Mouse (Mus musculus) neural tube, embryonic 12.5 days (tissue): ENCODE results near the gene Ap2a2. TPM values are rescaled to one million over a fixed set of nuclear protein-coding genes. Genes with fewer than 3 reads are reported as not detected.
"Not testable (repeated sequence)": the region's sequence is repeated elsewhere in the genome, so short reads cannot be mapped to it uniquely, and the experiment has no call there.

ENCODE experiments used
- ATAC-seq: fragments of 200-750 bp; cut with Nextera tagmentation; 2 replicates; pipeline ENCODE4 v1.8.0; 2017; ENCODE audit warnings: low read depth, mild to moderate bottlenecking, moderate TSS enrichment, moderate library complexity; ENCODE audit not compliant: low FRiP score
- H3K27ac ChIP-seq: fragments of 300-500 bp; sonication (generic); 2 replicates; pipeline ENCODE4 v1.5.1; 2016
- H3K27me3 ChIP-seq: fragments of 300-500 bp; sonication (generic); replicated peaks from 2 replicates; pipeline ENCODE4 v1.6.1; 2016; ENCODE audit warnings: mild to moderate bottlenecking
- H3K36me3 ChIP-seq: fragments of 300-500 bp; sonication (generic); 2 replicates; pipeline ENCODE4 v1.6.1; 2016; ENCODE audit warnings: mild to moderate bottlenecking
- H3K4me1 ChIP-seq: fragments of 300-500 bp; sonication (generic); 2 replicates; pipeline ENCODE4 v1.6.1; 2016
- H3K4me2 ChIP-seq: fragments of 300-500 bp; sonication (generic); replicated peaks from 2 replicates; pipeline ENCODE4 v1.6.1; 2016; ENCODE audit warnings: mild to moderate bottlenecking
- H3K4me3 ChIP-seq: fragments of 300-500 bp; sonication (generic); 2 replicates; pipeline ENCODE4 v1.5.1; 2016
- H3K9ac ChIP-seq: fragments of 300-500 bp; sonication (generic); 2 replicates; pipeline ENCODE4 v1.6.1; 2016; ENCODE audit warnings: mild to moderate bottlenecking
- H3K9me3 ChIP-seq: fragments of 300-500 bp; sonication (generic); 2 replicates; pipeline ENCODE4 v1.6.1; 2016; ENCODE audit warnings: mild to moderate bottlenecking
- WGBS: fragments of 180-500 bp; shearing (Covaris S2); methylation state at CpG from one replicate; pipeline ENCODE4 v1.1.7; 2016; 5-methylcytosine and 5-hydroxymethylcytosine counted together
- polyA plus RNA-seq: library from polyadenylated mRNA; unstranded; fragments of >200 nt; fragmentation: Nextera tagmentation; extraction: Ambion mirVana; gene quantifications from 2 replicates; pipeline ENCODE4 v1.2.1, GENCODE M21; 2016

Gene Ap2a2
- polyA plus RNA-seq, 1 experiment from 2014 or later: 117 TPM

DNA sequence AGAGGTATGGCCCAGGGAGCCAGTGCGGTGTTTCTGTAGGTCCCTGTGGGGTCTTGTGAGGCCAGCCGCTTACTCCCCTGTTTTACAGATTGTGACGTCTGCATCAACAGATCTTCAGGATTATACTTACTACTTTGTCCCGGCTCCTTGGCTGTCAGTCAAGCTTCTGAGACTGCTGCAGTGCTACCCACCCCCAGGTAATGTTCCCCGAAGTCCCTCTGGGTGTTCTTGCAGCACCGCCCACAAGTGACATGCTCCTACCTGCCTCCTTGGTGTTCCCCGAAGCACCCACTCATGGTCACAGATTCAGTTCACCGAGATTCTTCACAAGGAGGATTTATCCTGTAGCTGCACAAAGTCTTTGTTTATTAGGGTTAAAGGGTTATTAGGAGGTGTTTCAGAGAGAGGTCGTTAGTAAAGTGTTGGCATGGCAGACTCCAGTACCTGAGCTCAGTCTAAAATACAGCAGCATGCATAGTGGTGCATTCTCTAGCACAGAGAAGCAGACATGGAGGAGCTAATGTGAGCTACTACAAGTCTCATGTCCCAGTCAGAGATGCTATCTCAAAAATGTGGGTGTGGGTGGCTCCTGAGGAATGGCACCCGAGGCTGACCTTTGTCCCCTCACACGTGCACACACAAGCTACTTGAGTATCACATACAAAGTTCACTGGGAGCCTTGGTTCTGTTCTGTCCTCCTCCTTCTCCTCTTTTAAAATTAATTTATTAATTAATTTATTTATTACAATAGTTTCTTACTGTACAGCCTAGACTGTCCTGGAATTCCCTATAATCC, 47.9 kb downstream of the Ap2a2 start:
- H3K9me3 ChIP-seq: no peaks in the 10 kb centered on the region
- peaks cover 71% of the 10 kb centered on the region for H3K36me3 ChIP-seq
- no peak overlapping the region for H3K27ac ChIP-seq
- H3K27me3 ChIP-seq: no peaks in the 10 kb centered on the region
- no peak for ATAC-seq
- no peak overlapping the region for H3K4me3 ChIP-seq
- H3K4me2 ChIP-seq: no peak overlapping the region
- H3K4me1 ChIP-seq: no peaks in the 10 kb centered on the region
- 91% methylated on average over 11 of the region's 11 CpGs for WGBS
- no peak overlapping the region for H3K9ac ChIP-seq

- no peak overlapping the region for H3K4me2 ChIP-seq
- no peak for ATAC-seq
- H3K9ac ChIP-seq: no peak overlapping the region
- no peaks in the 10 kb centered on the region for H3K4me1 ChIP-seq
- 88% methylated on average over 8 of the region's 8 CpGs for WGBS
- H3K27ac ChIP-seq: no peak overlapping the region
- no peaks in the 10 kb centered on the region for H3K27me3 ChIP-seq
- H3K4me3 ChIP-seq: no peak overlapping the region
- H3K36me3 ChIP-seq: peaks cover 72% of the 10 kb centered on the region
- H3K9me3 ChIP-seq: no peaks in the 10 kb centered on the region
These were observed 49.9 kb downstream of the Ap2a2 start for GRCm38 (mm10) chr7:141611711-141612370.

GRCm38 (mm10) chr7:141612371-141612760, 50.4 kb downstream of the Ap2a2 start:
- Histone ChIP-seq H3K36me3 (peaks cover 72% of the 10 kb centered on the region), H3K4me1 (no peaks in the 10 kb centered on the region), H3K4me3 (no peak overlapping the region), H3K4me2 (no peak overlapping the region), H3K9me3 (no peaks in the 10 kb centered on the region), H3K9ac (no peak overlapping the region), H3K27ac (no peak overlapping the region), H3K27me3 (no peaks in the 10 kb centered on the region)
- WGBS: 87% methylated on average over 18 of the region's 18 CpGs
- ATAC-seq: no peak

DNA sequence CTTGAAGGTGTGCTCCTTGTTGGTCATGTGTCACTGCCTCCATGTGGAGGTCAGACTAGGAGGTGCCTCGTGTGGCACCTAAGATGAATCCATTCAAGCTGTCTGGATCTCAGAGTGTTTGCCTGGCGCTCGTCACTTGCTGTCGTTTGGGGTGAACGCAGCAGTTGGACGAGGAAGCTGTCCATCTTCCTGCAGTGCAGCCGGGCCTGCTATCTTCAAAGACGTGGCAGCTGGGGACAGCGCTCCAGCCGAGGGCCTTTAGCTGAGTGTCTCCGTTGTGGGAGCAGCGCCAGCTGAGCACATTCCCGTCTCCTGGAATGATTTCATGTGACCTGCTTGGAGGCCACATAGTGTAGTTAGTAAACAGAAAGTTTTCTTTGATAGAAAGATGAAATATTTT, 50.8 kb downstream of the Ap2a2 start:
- Histone ChIP-seq H3K4me2 (no peak overlapping the region), H3K4me1 (no peaks in the 10 kb centered on the region), H3K27ac (no peak overlapping the region), H3K9me3 (no peaks in the 10 kb centered on the region), H3K36me3 (peaks cover 72% of the 10 kb centered on the region), H3K4me3 (no peak overlapping the region), H3K9ac (no peak overlapping the region), H3K27me3 (no peaks in the 10 kb centered on the region)
- 84% methylated on average over 13 of the region's 13 CpGs for WGBS
- no peak for ATAC-seq

GRCm38 (mm10) chr7:141614329-141614832, 52.4 kb downstream of the Ap2a2 start:
- Histone ChIP-seq H3K27me3 (no peaks in the 10 kb centered on the region), H3K4me1 (no peaks in the 10 kb centered on the region), H3K4me3 (no peak overlapping the region), H3K27ac (no peak overlapping the region), H3K9me3 (no peaks in the 10 kb centered on the region), H3K9ac (no peak overlapping the region), H3K36me3 (peaks cover 77% of the 10 kb centered on the region), H3K4me2 (no peak overlapping the region)
- WGBS: 90% methylated on average over 5 of the region's 5 CpGs
- no peak for ATAC-seq

- no peaks in the 10 kb centered on the region for H3K4me1 ChIP-seq
- H3K9me3 ChIP-seq: no peaks in the 10 kb centered on the region
- 81% methylated on average over 2 of the region's 2 CpGs for WGBS
- H3K9ac ChIP-seq: no peak overlapping the region
- H3K27me3 ChIP-seq: no peaks in the 10 kb centered on the region
- peaks cover 81% of the 10 kb centered on the region for H3K36me3 ChIP-seq
- no peak for ATAC-seq
- no peak overlapping the region for H3K27ac ChIP-seq
- no peak overlapping the region for H3K4me2 ChIP-seq
- H3K4me3 ChIP-seq: no peak overlapping the region
These were observed 62.2 kb downstream of the Ap2a2 start for GRCm38 (mm10) chr7:141624214-141624613.

GRCm38 (mm10) chr7:141625120-141625810, 63.3 kb downstream of the Ap2a2 start:
- H3K27ac ChIP-seq: no peak overlapping the region
- no peak overlapping the region for H3K4me3 ChIP-seq
- no peak for ATAC-seq
- 94% methylated on average over 6 of the region's 6 CpGs for WGBS
- no peaks in the 10 kb centered on the region for H3K4me1 ChIP-seq
- no peaks in the 10 kb centered on the region for H3K9me3 ChIP-seq
- H3K4me2 ChIP-seq: no peak overlapping the region
- H3K36me3 ChIP-seq: peaks cover 86% of the 10 kb centered on the region
- H3K27me3 ChIP-seq: no peaks in the 10 kb centered on the region
- no peak overlapping the region for H3K9ac ChIP-seq

GRCm38 (mm10) chr7:141628018-141628417, 66.0 kb downstream of the Ap2a2 start:
- Histone ChIP-seq H3K27me3 (no peaks in the 10 kb centered on the region), H3K9me3 (no peaks in the 10 kb centered on the region), H3K9ac (no peak overlapping the region), H3K36me3 (peaks cover 88% of the 10 kb centered on the region), H3K4me3 (no peak overlapping the region), H3K4me2 (no peak overlapping the region), H3K27ac (no peak overlapping the region), H3K4me1 (no peaks in the 10 kb centered on the region)
- 94% methylated on average over 2 of the region's 2 CpGs for WGBS
- no peak for ATAC-seq

DNA sequence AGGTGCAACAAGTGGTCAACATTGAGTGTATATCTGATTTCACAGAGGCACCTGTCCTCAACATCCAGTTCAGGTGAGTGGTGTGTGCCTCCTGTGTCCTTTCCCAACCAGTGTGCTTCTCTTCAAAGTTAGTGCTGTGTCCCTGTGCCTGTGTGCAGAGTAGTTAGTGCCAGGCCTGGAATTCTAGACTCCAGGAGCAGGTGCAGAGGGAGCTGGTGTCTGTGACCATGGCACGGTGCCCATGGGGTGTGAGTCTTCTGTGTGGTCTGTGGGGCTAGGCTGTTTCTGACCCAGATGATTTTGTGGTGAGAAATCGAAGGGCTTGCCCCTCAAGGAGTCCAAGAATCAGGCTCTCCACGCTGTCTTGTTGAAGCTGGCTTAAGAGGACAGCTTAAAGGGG, 67.3 kb downstream of the Ap2a2 start:
- no peak for ATAC-seq
- Histone ChIP-seq H3K27ac (no peak overlapping the region), H3K27me3 (no peaks in the 10 kb centered on the region), H3K4me1 (no peaks in the 10 kb centered on the region), H3K4me2 (no peak overlapping the region), H3K36me3 (peaks cover 91% of the 10 kb centered on the region), H3K9ac (no peak overlapping the region), H3K9me3 (no peaks in the 10 kb centered on the region), H3K4me3 (no peak overlapping the region)
- 94% methylated on average over 3 of the region's 3 CpGs for WGBS

- H3K36me3 ChIP-seq: peaks cover 16% of the 10 kb centered on the region; the same call in 1 of the 2 replicates
- ATAC-seq: peak; percentile 28; the same call in 1 of the 2 replicates
- H3K4me2 ChIP-seq, H3K9me3 ChIP-seq, H3K27me3 ChIP-seq, H3K9ac ChIP-seq, H3K4me3 ChIP-seq, H3K27ac ChIP-seq, H3K4me1 ChIP-seq: not testable (repeated sequence)
- 100% methylated on average over 1 of the region's 3 CpGs for WGBS
These were observed 76.1 kb downstream of the Ap2a2 start for GRCm38 (mm10) chr7:141638077-141638476.

- not testable (repeated sequence) for H3K9me3 ChIP-seq, H3K4me2 ChIP-seq, H3K27me3 ChIP-seq, H3K4me1 ChIP-seq, H3K4me3 ChIP-seq, H3K9ac ChIP-seq, H3K27ac ChIP-seq
- peak; percentile 59 for ATAC-seq
- WGBS: 88% methylated on average over 6 of the region's 8 CpGs
- peaks cover 10% of the 10 kb centered on the region; the same call in 1 of the 2 replicates for H3K36me3 ChIP-seq
These were observed 76.8 kb downstream of the Ap2a2 start for GRCm38 (mm10) chr7:141638513-141639334.
